Mouse (Mus musculus): ENCODE results near the gene Stard10. TPM values are rescaled to one million over a fixed set of nuclear protein-coding genes. Genes with fewer than 3 reads are reported as not detected.

The Stard10 gene
- total RNA-seq, 2 experiments from 2014 or later, result 13.2 to 14.6 TPM

- intact Hi-C loops (cut with DNase I), result no loop called here
- DNase-seq, result no peak
These were observed 77.0 kb downstream of the Stard10 start for GRCm38 (mm10) chr7:101393694-101394504.

- intact Hi-C loops (cut with DNase I), result no loop called here
- no peak for DNase-seq
These were observed 77.7 kb downstream of the Stard10 start for GRCm38 (mm10) chr7:101394569-101394968.

GRCm38 (mm10) chr7:101395471-101395870, 78.6 kb downstream of the Stard10 start:
- DNase-seq, result no peak
- intact Hi-C loops (cut with DNase I), result no loop called here

Other genes with a start within 250 kb of the Stard10 start
- gene Fchsd2, start 224.2 kb upstream of the Stard10 start, total RNA-seq (2021), result 100 to 1,000 TPM; 107 to 122 TPM
- gene Atg16l2, start 14.8 kb upstream of the Stard10 start, total RNA-seq (2021), result 10 to 100 TPM; 34.2 to 36.0 TPM
- 10 to 100 TPM; 21.1 to 21.9 TPM for gene Arap1, start 31.0 kb downstream of the Stard10 start, total RNA-seq (2021)
- gene Gm45837, start 93.8 kb downstream of the Stard10 start, total RNA-seq (2021), result 1 to 10 TPM in 1 of 2 experiments, not detected in 1; 6.6 TPM
- gene Pde2a, start 104.6 kb downstream of the Stard10 start, total RNA-seq (2021), result 100 to 1,000 TPM; 173 to 179 TPM

Data from left cerebral cortex, postnatal 4 days (tissue).